Mouse (Mus musculus) layer of hippocampus, adult 9-11 months (tissue): ENCODE data around the gene Ddi1.
"Not testable (repeated sequence)": the region's sequence is repeated elsewhere in the genome, so short reads cannot be mapped to it uniquely, and the experiment has no call there.

ENCODE experiments used
- DNase-seq: peaks from one replicate; pipeline ENCODE4 v3.0.0; 2022

Gene Ddi1

GRCm38 (mm10) chr9:6269796-6270280 lies at the start of gene Ddi1:
Ddi1 (minus strand) TSS chr9:6269846.
- no peak for DNase-seq

DNA sequence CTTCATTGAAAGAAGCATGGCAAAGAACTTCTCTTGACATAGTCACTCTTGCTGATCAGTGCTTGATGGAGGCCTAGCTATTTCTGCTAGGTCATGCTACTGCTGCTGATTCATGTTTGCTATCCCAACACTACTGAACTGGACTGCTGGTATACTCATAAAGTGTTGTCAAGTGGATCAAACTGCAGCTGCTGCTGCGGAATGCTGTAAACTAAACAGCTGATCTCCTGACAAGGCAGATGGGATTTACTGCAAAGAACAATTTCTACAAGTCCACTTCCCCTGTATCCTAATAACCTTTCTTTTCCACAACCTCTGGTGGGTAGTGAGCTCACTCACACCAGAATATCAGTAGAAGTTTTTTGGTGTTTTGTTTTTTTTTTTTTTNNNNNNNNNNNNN lies 47.5 kb upstream of the Ddi1 start:
- DNase-seq: no peak

DNA sequence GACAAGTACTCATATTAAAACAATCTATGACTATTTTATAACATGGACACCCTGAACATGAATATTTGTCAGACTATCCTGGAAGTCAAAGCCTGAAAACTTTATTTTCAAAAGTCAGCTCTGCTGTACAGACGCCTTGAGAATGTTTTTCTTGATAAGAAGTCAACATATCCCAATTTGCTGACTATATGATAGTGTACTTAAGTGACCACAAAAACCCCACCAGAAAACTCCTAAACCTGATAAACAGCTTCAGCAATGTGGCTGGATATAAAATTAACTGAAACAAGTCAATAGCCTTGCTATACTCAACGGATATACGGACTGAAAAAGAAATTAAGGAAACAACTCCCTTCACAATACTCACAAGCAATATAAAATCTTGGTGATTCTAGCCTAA lies 36.2 kb upstream of the Ddi1 start:
- no peak for DNase-seq

- no peak for DNase-seq
These were observed 34.9 kb upstream of the Ddi1 start for GRCm38 (mm10) chr9:6304590-6304989.

DNA sequence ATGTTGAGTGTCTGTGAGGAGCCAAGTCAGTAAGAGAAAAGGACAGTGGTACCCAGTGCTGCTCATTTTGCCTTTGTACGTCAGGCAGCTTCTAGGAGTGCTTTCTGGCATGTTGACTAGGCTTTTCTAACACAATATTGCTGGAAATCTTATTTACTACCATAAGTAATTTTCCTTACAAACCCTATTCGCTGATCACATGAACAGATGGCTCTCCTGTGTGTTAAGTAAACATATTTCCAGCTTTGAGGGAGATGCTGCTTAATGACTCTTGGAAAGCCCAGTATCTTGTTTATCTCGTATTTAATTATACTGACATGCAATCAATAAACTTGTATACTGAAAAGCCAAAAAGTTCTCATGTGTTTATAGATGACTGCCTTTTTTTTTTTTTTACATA lies 32.4 kb upstream of the Ddi1 start:
- DNase-seq: no peak

- no peak for DNase-seq
These were observed 28.9 kb upstream of the Ddi1 start for GRCm38 (mm10) chr9:6298547-6298946.

DNA sequence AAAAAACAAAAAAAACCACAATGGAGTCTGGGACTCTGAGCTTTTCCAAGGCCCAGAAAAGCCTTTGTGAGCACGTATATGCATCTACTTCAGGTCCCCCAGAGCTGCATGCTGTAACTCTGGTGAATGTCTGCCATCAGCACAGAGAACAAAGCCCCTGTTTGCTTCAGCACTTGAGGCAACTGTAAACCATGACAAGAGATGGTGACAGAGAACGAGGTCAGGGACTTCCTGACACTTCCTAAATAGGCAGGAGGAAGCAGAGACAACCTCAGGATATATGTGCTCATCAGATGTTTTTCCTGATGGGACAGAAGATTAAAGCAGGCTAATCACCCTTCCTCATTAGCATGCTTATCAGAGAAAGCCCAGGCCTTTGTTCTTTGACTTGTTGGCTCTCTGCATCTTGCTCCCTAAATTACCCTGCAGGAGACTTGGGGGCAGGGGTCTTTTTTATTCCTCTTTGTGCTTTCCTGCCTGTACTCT lies 19.6 kb upstream of the Ddi1 start:
- DNase-seq: no peak

DNA sequence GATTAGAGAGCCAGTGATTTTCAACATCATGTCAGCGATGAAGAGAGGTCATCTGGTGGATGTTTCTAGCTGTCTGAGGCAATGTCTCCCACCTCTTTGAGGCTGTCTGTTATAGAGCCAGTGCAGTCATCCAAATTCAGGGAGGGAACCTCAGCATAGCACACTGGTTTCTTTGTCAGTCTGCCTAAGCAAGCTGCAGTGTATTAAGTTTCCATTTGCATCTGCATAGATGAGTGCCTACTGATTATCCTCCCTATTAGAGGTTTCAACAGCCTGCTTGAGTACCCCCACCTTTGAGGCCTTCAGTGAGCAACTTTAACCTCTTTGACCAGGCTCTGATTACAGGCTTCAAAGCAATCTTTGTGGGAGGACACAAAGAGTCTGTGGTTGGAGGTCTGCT lies 17.1 kb upstream of the Ddi1 start:
- DNase-seq: no peak

- no peak for DNase-seq
These were observed 7.9 kb upstream of the Ddi1 start for GRCm38 (mm10) chr9:6277526-6277925.

GRCm38 (mm10) chr9:6276395-6276794 lies 6.7 kb upstream of the Ddi1 start:
- DNase-seq: no peak

- DNase-seq: no peak
These were observed 4.8 kb downstream of the Ddi1 start for GRCm38 (mm10) chr9:6264820-6265219.

- DNase-seq: no peak
These were observed 12.6 kb downstream of the Ddi1 start for GRCm38 (mm10) chr9:6257072-6257471.

DNA sequence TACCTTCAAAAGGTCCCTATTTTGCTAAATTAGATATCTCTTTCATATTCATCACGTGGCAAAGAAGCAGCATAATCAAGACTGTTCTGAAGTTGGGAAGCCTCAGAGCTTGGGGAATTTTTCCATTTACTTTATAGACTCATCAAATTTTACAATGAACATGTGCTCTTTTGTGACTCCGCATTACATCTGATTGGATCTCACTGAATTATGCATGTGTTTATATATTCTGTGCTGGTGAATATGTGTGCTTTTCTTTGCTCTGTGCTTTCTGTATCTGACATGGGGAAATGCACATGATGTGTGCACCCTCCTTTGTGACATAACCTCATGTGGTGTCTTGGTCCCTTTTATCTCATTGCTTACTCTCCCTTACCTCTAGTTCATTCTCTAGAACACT lies 17.7 kb downstream of the Ddi1 start:
- DNase-seq: no peak

GRCm38 (mm10) chr9:6250320-6250719 lies 19.3 kb downstream of the Ddi1 start:
- DNase-seq: no peak

DNA sequence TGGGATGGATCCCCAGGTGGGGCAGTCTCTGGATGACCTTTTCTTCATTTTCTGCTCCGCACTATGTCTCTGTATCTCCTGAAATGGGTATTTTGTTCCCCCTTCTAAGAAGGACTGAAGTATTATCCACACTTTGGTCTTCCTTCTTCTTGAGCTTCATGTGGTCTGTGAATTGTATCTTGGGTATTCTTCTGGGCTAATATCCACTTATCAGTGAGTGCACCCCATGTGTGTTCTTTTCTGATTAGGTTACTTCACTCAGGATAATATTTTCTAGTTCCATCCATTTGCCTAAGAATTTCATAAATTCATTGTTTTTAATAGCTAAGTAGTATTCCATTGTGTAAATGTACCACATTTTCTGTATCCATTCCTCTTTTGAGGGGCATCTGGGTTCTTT lies 33.7 kb downstream of the Ddi1 start:
- not testable (repeated sequence) for DNase-seq

DNA sequence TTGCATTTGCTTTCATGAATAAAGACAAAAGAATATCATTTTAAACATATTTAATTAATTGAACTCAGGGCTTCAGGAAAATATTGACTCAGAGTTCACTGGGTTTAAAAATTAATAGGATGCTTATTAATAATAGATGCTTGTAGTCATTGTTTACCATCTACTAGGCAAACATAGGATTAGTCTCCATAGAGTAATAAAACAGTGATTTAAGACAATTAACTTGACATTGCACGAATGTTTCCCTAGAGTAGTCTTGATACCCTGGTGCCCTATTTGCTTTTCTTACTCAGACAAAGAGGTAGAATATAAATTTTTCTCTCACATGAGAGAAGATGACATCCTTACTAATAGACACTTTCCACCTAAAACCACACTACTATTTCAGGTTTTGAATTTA lies 52.1 kb downstream of the Ddi1 start:
- no peak for DNase-seq

DNA sequence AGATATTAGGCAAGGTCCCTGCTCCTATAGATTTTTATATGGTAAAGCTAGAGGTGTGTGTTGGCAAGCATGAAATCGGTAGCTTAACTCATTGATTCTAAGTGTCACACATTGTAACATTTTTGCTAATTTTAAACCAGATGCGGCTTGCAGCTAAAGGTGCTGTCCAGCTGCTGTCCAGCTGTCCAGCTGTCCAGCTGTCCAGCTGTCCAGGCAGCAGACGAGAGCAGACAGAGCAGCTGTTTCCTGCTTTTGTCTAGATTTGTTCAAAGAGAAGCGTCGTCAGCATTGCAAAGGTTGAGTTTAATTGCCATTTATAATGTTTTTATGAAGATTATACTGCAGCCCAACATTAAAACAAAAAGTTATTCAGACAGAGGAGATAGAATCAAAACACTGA lies 56.8 kb downstream of the Ddi1 start:
- DNase-seq: no peak
